Mouse (Mus musculus) neural tube, embryonic 11.5 days (tissue): ENCODE data around the gene Cyth1. TPM values are rescaled to one million over a fixed set of nuclear protein-coding genes. Genes with fewer than 3 reads are reported as not detected.

Experiments
- ATAC-seq: fragments of 200-750 bp; cut with Nextera tagmentation; 2 replicates; pipeline ENCODE4 v1.8.0; 2017; ENCODE audit warnings: moderate number of reproducible peaks, mild to moderate bottlenecking, moderate TSS enrichment, moderate library complexity; ENCODE audit not compliant: insufficient read depth, low FRiP score, low TSS enrichment
- DNase-seq: peaks from one replicate; pipeline ENCODE4 v3.0.0-alpha.2; 2015; ENCODE audit warnings: low spot score
- H3K27ac ChIP-seq: fragments of 300-500 bp; sonication (generic); 2 replicates; pipeline ENCODE4 v1.5.1; 2014; ENCODE audit warnings: low read depth, mild to moderate bottlenecking, low read length
- H3K27me3 ChIP-seq: fragments of 300-500 bp; sonication (generic); 2 replicates; pipeline ENCODE4 v1.6.1; 2014; ENCODE audit warnings: mild to moderate bottlenecking, low read length, mixed read lengths; ENCODE audit not compliant: control insufficient read depth, insufficient read depth
- H3K36me3 ChIP-seq: fragments of 300-500 bp; sonication (generic); 2 replicates; pipeline ENCODE4 v1.6.1; 2014; ENCODE audit warnings: mild to moderate bottlenecking, low read length, moderate library complexity, mixed read lengths; ENCODE audit not compliant: control insufficient read depth, insufficient read depth
- H3K4me1 ChIP-seq: fragments of 300-500 bp; sonication (generic); 2 replicates; pipeline ENCODE4 v1.6.1; 2014; ENCODE audit warnings: low read length, mixed read lengths; ENCODE audit not compliant: control insufficient read depth, insufficient read depth
- H3K4me2 ChIP-seq: fragments of 300-500 bp; sonication (generic); 2 replicates; pipeline ENCODE4 v1.6.1; 2014; ENCODE audit warnings: low read depth, mild to moderate bottlenecking, moderate library complexity
- H3K4me3 ChIP-seq: fragments of 300-500 bp; sonication (generic); 2 replicates; pipeline ENCODE4 v1.5.1; 2014; ENCODE audit warnings: low read depth, low read length
- H3K9ac ChIP-seq: fragments of 300-500 bp; sonication (generic); 2 replicates; pipeline ENCODE4 v1.6.1; 2014; ENCODE audit warnings: mild to moderate bottlenecking, low read length
- H3K9me3 ChIP-seq: fragments of 300-500 bp; sonication (generic); 2 replicates; pipeline ENCODE4 v1.6.1; 2016; ENCODE audit warnings: low read length; ENCODE audit not compliant: control insufficient read depth
- WGBS: fragments of 180-500 bp; shearing (Covaris S2); extraction: QIAGEN DNeasy Blood & Tissue Kit; methylation state at CpG from one replicate; pipeline ENCODE4 v1.1.7; 2014; 5-methylcytosine and 5-hydroxymethylcytosine counted together
- polyA plus RNA-seq: library from polyadenylated mRNA; unstranded; fragments of >200 nt; fragmentation: Nextera tagmentation; extraction: Ambion mirVana; gene quantifications from 2 replicates; pipeline ENCODE4 v1.2.1, GENCODE M21; 2014

The Cyth1 gene
- polyA plus RNA-seq, 1 experiment from 2014 or later, result 15.8 TPM

DNA sequence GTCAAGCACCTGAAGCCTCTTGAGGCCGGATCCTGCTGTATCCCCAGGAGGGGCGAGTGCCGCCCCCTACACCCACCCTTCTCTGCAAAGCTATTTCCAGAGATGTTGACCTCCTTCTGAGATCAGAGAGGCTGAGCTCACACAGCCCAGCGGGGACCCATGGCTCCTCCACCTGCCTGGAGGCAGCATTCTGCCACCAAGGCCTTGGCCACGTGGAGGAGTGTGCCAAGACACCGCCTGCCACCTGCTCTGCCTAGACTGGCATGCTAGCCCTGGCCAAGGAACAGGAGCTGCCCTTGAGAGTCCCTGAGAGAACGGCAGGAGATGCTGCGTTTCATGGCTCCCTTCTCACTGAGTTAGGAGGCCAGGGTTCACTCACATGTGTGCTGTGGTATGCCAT, 83.8 kb downstream of the Cyth1 start:
- Histone ChIP-seq H3K27ac (no peak overlapping the region), H3K4me3 (no peak overlapping the region), H3K36me3 (peaks cover 2% of the 10 kb centered on the region; the same call in 1 of the 2 replicates), H3K4me1 (no peaks in the 10 kb centered on the region), H3K4me2 (no peak overlapping the region), H3K9ac (no peak overlapping the region), H3K9me3 (no peaks in the 10 kb centered on the region), H3K27me3 (no peaks in the 10 kb centered on the region)
- WGBS, result 79% methylated on average over 8 of the region's 8 CpGs
- no peak for ATAC-seq
- no peak for DNase-seq

DNA sequence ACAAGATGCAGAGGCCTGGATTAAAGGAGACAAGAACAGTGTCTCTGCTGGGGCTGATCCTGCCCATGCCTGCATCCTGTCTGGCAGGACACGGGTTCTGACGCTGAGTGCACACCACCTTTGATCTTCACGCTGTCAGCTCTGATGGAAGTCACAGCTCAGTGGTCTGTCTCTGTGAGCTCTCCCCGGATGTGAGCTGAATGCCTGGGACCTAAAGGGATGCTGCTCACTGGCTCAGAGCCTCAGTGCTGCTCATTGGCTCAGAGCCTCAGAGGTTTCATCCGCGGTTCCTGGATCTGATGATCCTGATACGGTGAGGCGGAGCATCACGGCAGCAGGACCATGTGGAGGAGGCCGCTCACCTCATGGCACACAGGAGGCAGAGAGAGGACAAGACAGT, 86.1 kb downstream of the Cyth1 start:
- WGBS, result 75% methylated on average over 10 of the region's 10 CpGs
- H3K4me2 ChIP-seq, result no peak overlapping the region
- no peaks in the 10 kb centered on the region for H3K36me3 ChIP-seq
- H3K27ac ChIP-seq, result no peak overlapping the region
- H3K9me3 ChIP-seq, result no peaks in the 10 kb centered on the region
- no peak overlapping the region for H3K9ac ChIP-seq
- no peak overlapping the region for H3K4me3 ChIP-seq
- H3K27me3 ChIP-seq, result no peaks in the 10 kb centered on the region
- ATAC-seq (no peak), DNase-seq (no peak)
- H3K4me1 ChIP-seq, result no peaks in the 10 kb centered on the region

DNA sequence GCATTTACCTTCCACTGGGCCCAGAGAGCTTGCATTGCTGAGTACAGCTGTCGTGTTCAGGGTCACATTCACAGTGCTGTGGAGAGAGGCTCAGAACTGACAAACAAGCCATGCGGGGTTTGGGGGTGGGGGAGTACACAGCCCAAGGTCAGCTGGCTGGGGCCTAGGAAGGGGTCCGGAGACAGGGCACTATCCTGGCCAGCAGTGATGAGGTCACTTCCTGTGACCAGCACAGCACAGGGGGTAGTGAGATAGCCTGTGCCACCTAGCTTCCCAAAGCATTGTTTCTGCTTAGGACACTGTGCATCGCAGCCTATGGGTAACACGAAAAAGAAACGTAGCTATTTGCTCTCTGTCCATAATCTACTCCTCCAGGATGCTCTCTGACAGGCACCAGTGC, 87.2 kb downstream of the Cyth1 start:
- WGBS, result 87% methylated on average over 6 of the region's 6 CpGs
- H3K9ac ChIP-seq, result no peak overlapping the region
- no peaks in the 10 kb centered on the region for H3K9me3 ChIP-seq
- H3K4me2 ChIP-seq, result no peak overlapping the region
- no peak overlapping the region for H3K4me3 ChIP-seq
- H3K4me1 ChIP-seq, result no peaks in the 10 kb centered on the region
- DNase-seq (no peak), ATAC-seq (no peak)
- H3K27me3 ChIP-seq, result no peaks in the 10 kb centered on the region
- no peak overlapping the region for H3K27ac ChIP-seq
- H3K36me3 ChIP-seq, result no peaks in the 10 kb centered on the region

DNA sequence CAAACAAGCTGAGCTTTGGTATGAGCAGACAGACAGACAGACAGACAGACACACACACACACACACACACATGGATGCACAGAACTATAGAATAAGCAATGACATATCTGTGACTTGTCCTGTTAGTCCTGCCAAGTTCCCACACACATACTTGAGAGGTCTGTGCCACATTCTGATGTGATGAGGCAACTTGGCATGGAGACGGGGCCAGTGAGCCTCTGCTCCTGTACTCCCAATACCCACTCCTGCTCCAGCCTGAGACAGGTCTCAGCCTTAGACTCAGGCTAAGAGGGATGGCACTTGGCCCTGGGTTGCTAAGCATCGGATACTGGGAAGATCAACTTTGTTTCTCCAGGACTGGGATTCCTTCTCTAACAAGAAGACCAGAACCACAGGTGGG, 87.6 kb downstream of the Cyth1 start:
- H3K9me3 ChIP-seq, result no peaks in the 10 kb centered on the region
- DNase-seq, result no peak
- no peak overlapping the region for H3K27ac ChIP-seq
- no peaks in the 10 kb centered on the region for H3K4me1 ChIP-seq
- H3K4me2 ChIP-seq, result no peak overlapping the region
- WGBS, result 78% methylated on average over 2 of the region's 2 CpGs
- H3K9ac ChIP-seq, result no peak overlapping the region
- no peaks in the 10 kb centered on the region for H3K27me3 ChIP-seq
- H3K36me3 ChIP-seq, result no peaks in the 10 kb centered on the region
- ATAC-seq, result no peak
- no peak overlapping the region for H3K4me3 ChIP-seq

DNA sequence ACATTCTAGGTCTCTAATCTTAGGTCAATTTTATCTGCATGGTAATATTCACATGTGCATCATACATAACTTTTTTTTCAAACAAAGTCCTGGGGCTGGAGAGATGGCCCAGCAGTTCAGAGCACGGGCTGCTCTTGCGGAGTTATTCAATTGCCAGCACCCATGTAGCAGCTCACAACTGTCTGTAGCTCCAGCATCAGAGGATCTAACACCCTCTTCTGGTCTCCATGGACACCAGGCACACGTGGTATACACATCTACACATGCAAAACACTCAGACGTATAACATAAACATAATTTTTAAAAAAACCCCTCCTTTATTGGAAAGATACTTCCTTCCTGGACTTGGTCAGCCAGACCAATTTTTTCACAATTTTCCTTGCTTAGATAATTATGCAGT, 89.6 kb downstream of the Cyth1 start:
- DNase-seq, result no peak
- Histone ChIP-seq H3K4me2 (no peak overlapping the region), H3K4me3 (no peak overlapping the region), H3K9me3 (no peaks in the 10 kb centered on the region), H3K27me3 (no peaks in the 10 kb centered on the region), H3K36me3 (no peaks in the 10 kb centered on the region), H3K9ac (no peak overlapping the region), H3K27ac (no peak overlapping the region), H3K4me1 (no peaks in the 10 kb centered on the region)
- 76% methylated on average over 4 of the region's 4 CpGs for WGBS
- no peak for ATAC-seq

DNA sequence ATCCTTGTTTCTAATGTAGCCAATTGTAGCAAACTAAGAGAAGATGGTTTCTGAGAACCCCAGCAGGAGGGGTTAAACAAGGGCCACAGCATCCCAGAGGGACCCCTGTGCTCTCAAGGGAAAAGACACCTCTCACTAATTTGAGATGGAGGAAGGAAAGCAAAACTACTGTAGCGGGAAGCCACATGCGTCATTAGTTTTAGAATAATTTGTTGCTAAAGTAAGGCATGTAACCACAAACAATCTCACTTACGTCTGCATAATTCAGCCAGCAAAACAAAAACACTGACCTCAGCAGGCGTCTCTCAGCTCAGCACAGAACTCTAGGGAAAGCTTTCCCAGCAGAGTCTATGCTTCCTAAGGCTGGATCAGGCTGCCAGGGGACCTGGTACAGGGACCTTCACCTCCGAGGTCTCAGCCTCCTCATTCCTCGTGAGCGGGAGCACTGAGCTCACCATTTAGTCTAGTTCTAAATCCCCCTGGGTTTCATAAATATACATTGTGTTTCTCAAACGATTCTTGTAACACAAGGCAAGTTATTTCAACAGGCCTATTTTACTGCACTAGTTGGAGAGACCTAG, 91.8 kb downstream of the Cyth1 start:
- DNase-seq (no peak), ATAC-seq (no peak)
- Histone ChIP-seq H3K36me3 (no peaks in the 10 kb centered on the region), H3K4me2 (no peak overlapping the region), H3K9ac (no peak overlapping the region), H3K27me3 (no peaks in the 10 kb centered on the region), H3K27ac (no peak overlapping the region), H3K4me3 (no peak overlapping the region), H3K9me3 (no peaks in the 10 kb centered on the region), H3K4me1 (no peaks in the 10 kb centered on the region)
- 67% methylated on average over 8 of the region's 8 CpGs for WGBS

DNA sequence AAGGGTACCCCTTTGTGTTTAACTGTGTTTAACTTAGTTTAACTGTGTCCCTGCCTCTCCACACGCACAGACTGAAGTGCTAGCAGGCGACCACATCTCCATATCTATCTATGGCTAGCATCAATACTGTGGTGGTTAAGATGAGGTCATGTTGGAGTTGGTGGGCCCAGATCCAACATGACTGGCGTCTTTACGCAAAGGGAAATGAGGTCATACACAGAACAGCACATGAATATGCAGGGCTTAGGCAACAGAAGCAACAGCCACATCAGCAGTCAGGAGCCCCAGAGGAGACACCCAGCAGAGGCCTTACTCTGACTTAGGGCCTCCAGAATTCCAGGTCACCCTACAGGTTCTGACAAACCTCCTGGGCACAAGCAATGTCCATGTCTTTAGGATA, 95.4 kb downstream of the Cyth1 start:
- H3K36me3 ChIP-seq, result no peaks in the 10 kb centered on the region
- no peak for ATAC-seq

DNA sequence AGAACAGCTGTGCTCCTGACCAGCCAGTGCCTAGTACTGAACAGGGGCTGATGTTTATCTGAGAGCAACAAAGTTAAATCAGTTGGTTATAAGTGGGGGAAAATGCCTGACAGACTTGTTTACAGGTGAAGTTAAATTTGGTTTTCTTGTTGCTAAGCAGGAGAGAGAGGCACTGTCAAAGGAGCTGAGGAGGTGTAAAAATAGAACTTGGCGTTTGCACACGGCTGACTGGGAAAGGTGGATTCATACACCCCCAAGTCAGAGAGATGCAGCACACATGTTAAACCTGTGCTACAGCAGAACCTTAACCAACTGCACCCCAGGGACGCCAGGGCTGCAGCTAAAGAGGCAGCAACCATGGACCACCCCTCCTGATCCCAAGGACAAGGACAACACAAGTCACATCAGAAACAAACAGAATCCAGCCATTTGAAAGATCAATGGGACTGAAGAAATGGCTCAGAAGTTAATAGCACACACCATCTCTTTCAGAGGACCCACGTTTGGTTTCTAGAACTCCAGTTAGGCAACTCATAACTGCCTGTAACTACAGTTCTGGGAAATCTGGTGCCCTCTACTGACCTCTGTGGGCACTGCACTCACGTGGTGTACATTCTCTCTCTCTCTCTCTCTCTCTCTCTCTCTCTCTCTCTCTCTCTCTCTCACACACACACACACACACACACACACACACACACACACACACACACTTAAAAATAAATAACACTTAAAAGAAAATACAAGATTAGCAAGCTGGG, 96.8 kb downstream of the Cyth1 start:
- no peak overlapping the region for H3K4me2 ChIP-seq
- H3K9ac ChIP-seq, result no peak overlapping the region
- H3K36me3 ChIP-seq, result no peaks in the 10 kb centered on the region
- no peaks in the 10 kb centered on the region for H3K9me3 ChIP-seq
- H3K4me1 ChIP-seq, result no peaks in the 10 kb centered on the region
- H3K27me3 ChIP-seq, result no peaks in the 10 kb centered on the region
- no peak overlapping the region for H3K27ac ChIP-seq
- no peak for ATAC-seq
- WGBS, result 94% methylated on average over 5 of the region's 5 CpGs
- no peak for DNase-seq
- H3K4me3 ChIP-seq, result no peak overlapping the region

More for the DNA sequence above, 95.4 kb downstream of the Cyth1 start:
- DNase-seq, result no peak
- WGBS, result 95% methylated on average over 4 of the region's 4 CpGs
- Histone ChIP-seq H3K9me3 (no peaks in the 10 kb centered on the region), H3K9ac (no peak overlapping the region), H3K4me3 (no peak overlapping the region), H3K27ac (no peak overlapping the region), H3K27me3 (no peaks in the 10 kb centered on the region), H3K4me1 (no peaks in the 10 kb centered on the region), H3K4me2 (no peak overlapping the region)

DNA sequence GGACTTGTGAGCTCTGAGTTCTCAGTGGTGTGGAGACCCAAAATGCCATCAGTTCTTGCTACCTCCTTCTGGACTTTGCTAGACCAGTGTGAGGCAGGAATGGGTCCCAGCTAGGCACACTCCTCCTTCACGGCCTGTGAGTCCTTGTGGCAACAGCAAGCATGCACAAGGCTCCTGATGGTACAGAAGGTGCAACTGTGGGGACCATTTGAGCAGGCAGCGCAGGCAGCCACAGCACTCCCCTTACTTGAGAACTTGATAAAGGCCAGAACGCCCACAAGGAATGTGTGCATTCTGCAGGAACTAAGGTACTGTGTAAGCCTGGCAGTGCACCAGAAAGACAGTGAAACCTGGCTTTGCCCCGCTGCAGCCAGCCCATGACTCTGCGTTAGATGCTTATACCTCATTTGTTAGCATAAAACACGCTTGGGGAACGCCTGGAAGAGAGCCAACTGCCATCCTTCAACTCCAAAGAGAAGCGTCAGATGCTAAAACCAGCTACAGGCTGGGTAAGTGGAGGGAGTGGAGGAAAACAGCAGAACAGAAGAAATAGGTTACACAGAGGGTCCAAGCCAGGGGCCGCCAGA, 98.2 kb downstream of the Cyth1 start:
- DNase-seq, result no peak
- 87% methylated on average over 9 of the region's 9 CpGs for WGBS
- Histone ChIP-seq H3K36me3 (no peaks in the 10 kb centered on the region), H3K9me3 (no peaks in the 10 kb centered on the region), H3K9ac (no peak overlapping the region), H3K4me2 (no peak overlapping the region), H3K27me3 (no peaks in the 10 kb centered on the region), H3K27ac (no peak overlapping the region), H3K4me3 (no peak overlapping the region), H3K4me1 (no peaks in the 10 kb centered on the region)
- ATAC-seq, result no peak
